ENCODE assay signal across 8 mouse cellular contexts in genomic region chr8:81768313-81768675, GRCm38 (mm10).
DNase-seq lines count a peak whose midpoint lies in the region; ATAC-seq and TF ChIP-seq lines count a peak whose summit lies in the region.

No protein-coding gene starts in this region.

- TF ChIP-seq POLR2A in MEL (IDR thresholded peaks at IDR 0.05; ENCODE audit: control insufficient read depth in 1 of 2, insufficient read depth in 1 of 2, low read depth in 1 of 2, low read length in 2 of 2, poor library complexity in 1 of 2), result no peak

- TF ChIP-seq RAD21 in MEL (IDR thresholded peaks at IDR 0.05; ENCODE audit: low read depth, low read length), result no peak

- no peaks in the 10 kb centered on the region for H3K27me3 ChIP-seq in MEL (ENCODE audit: control insufficient read depth in 1 of 2, insufficient read depth in 2 of 2, low read length in 2 of 2)
- H3K27me3 ChIP-seq in intestine, embryonic 14.5 days (replicated peaks; ENCODE audit: control insufficient read depth, insufficient read depth, low read length), result no peaks in the 10 kb centered on the region

- peak overlapping the region; percentile 97 for H3K27ac ChIP-seq in MEL (ENCODE audit: control insufficient read depth, low read depth, low read length)
- 0 out of 2 replicates have a peak overlapping the region, but pooled peaks have one; percentile 38 for H3K27ac ChIP-seq in intestine, embryonic 14.5 days (ENCODE audit: low read depth)

- H3K4me3 ChIP-seq in MEL (ENCODE audit: control insufficient read depth in 1 of 2, insufficient read depth in 1 of 2, low read depth in 2 of 2, low read length in 2 of 2), result peak overlapping the region; percentile 62 to 97
- peak overlapping the region; percentile 6; the same call in 1 of the 2 replicates for H3K4me3 ChIP-seq in intestine, embryonic 14.5 days (ENCODE audit: low read depth, low read length)

- TF ChIP-seq EP300 in MEL (IDR thresholded peaks at IDR 0.05; ENCODE audit: low read depth in 1 of 2, low read length in 2 of 2), result peak in 1 of 2 experiments; percentile 49; a peak in 1 of 4 replicates

- H3K4me2 ChIP-seq in intestine, embryonic 14.5 days (ENCODE audit: low read length), result peak overlapping the region; percentile 38

- no peaks in the 10 kb centered on the region for H3K9me3 ChIP-seq in MEL (replicated peaks; ENCODE audit: insufficient read depth, low read length)
- no peaks in the 10 kb centered on the region for H3K9me3 ChIP-seq in intestine, embryonic 14.5 days (ENCODE audit: control insufficient read depth, low read length)

- H3K36me3 ChIP-seq in MEL (ENCODE audit: control insufficient read depth in 1 of 2, insufficient read depth in 2 of 2, low read length in 2 of 2), result peaks cover 0 to 52% of the 10 kb centered on the region in 2 experiments; a peak in 2 of 4 replicates
- no peaks in the 10 kb centered on the region for H3K36me3 ChIP-seq in intestine, embryonic 14.5 days (ENCODE audit: control insufficient read depth, insufficient read depth, low read length)

- TF ChIP-seq CTCF in MEL (IDR thresholded peaks at IDR 0.05 in 2 of 3, conservative IDR thresholded peaks at IDR 0.05 in 1 of 3; ENCODE audit: control insufficient read depth in 1 of 3, insufficient read depth in 1 of 3, low read depth in 2 of 3, low read length in 3 of 3, poor library complexity in 1 of 3, severe bottlenecking in 1 of 3), result no peak

- no peak for ATAC-seq in intestine, embryonic 14.5 days (replicated peaks; ENCODE audit: low FRiP score, low TSS enrichment, low read depth)

- peaks cover 26 to 32% of the 10 kb centered on the region in 2 experiments for H3K4me1 ChIP-seq in MEL (ENCODE audit: control insufficient read depth in 1 of 2, insufficient read depth in 2 of 2, low read length in 2 of 2)
- H3K4me1 ChIP-seq in intestine, embryonic 14.5 days (replicated peaks; ENCODE audit: control insufficient read depth, insufficient read depth, low read length), result peaks cover 8% of the 10 kb centered on the region

- H3K9ac ChIP-seq in MEL (ENCODE audit: control insufficient read depth, low read depth, low read length, poor library complexity, severe bottlenecking), result peak overlapping the region; percentile 73
- H3K9ac ChIP-seq in intestine, embryonic 14.5 days (ENCODE audit: low read length), result no peak overlapping the region

- 50% methylated on average over 2 of the region's 2 CpGs for WGBS in intestine, embryonic 14.5 days

- peaks cover 19% of the 10 kb centered on the region for H3K79me2 ChIP-seq in MEL (ENCODE audit: control insufficient read depth, insufficient read depth, low read length, poor library complexity)

- DNase-seq in CD4-positive helper T cell, adult 2 months (ENCODE audit: low read depth, low spot score), result peak; percentile 81
- DNase-seq in MEL (ENCODE audit: low read depth, low spot score), result peak; percentile 85
- DNase-seq in intestine, embryonic 14.5 days (ENCODE audit: low spot score), result no peak
- DNase-seq in lung, postnatal 36 days, result peak; percentile 40
- no peak for DNase-seq in cerebellum, adult 9-10 months
- DNase-seq in right cerebral cortex, adult 2 months (ENCODE audit: low spot score in 2 of 2), result no peak
- DNase-seq in cerebellum, postnatal 25 days, result no peak
- DNase-seq in testis, postnatal 14 days (ENCODE audit: low spot score), result no peak

TF ChIP-seq in MEL, 35 proteins besides CTCF, POLR2A, EP300 and RAD21:
- TF ChIP-seq NELFE (IDR thresholded peaks at IDR 0.05; ENCODE audit: low read depth, low read length), result no peak
- TF ChIP-seq TCF12 (IDR thresholded peaks at IDR 0.05; ENCODE audit: low read depth, low read length), result peak; percentile 60
- TF ChIP-seq USF1 (IDR thresholded peaks at IDR 0.05; ENCODE audit: low read depth, low read length), result peak; percentile 51; the same call in 1 of the 2 replicates
- peak; percentile 87 for TF ChIP-seq MXI1 (IDR thresholded peaks at IDR 0.05; ENCODE audit: low read depth, low read length)
- no peak for TF ChIP-seq GABPA (IDR thresholded peaks at IDR 0.05; ENCODE audit: low read depth, low read length)
- TF ChIP-seq NRF1 (IDR thresholded peaks at IDR 0.05; ENCODE audit: insufficient read depth, low read depth, low read length, poor library complexity, severe bottlenecking), result no peak
- TF ChIP-seq UBTF (IDR thresholded peaks at IDR 0.05; ENCODE audit: borderline replicate concordance, insufficient read depth, low read depth, low read length), result no peak
- peak; percentile 32; the same call in 1 of the 2 replicates for TF ChIP-seq ZMIZ1 (IDR thresholded peaks at IDR 0.05; ENCODE audit: low read depth, low read length)
- peak; percentile 74; the same call in 1 of the 2 replicates for TF ChIP-seq CHD1 (IDR thresholded peaks at IDR 0.05; ENCODE audit: low read depth, low read length)
- peak; percentile 41; the same call in 1 of the 2 replicates for TF ChIP-seq MYC (IDR thresholded peaks at IDR 0.05; ENCODE audit: low read depth, low read length)
- TF ChIP-seq MEF2A (IDR thresholded peaks at IDR 0.05; ENCODE audit: extremely low read depth, insufficient replicate concordance, low read depth, low read length, poor library complexity, severe bottlenecking), result no peak
- TF ChIP-seq USF2 (IDR thresholded peaks at IDR 0.05; ENCODE audit: borderline replicate concordance in 1 of 2, insufficient read depth in 1 of 2, low read depth in 1 of 2, low read length in 2 of 2), result no peak
- peak; percentile 22; the same call in 1 of the 2 replicates for TF ChIP-seq ZKSCAN1 (IDR thresholded peaks at IDR 0.05; ENCODE audit: low read depth, low read length)
- peak; percentile 21; the same call in 1 of the 2 replicates for TF ChIP-seq POLR2AphosphoS2 (IDR thresholded peaks at IDR 0.05; ENCODE audit: low read length)
- no peak; the same call in 1 of the 2 replicates for TF ChIP-seq ZNF384 (IDR thresholded peaks at IDR 0.05; ENCODE audit: low read depth, low read length)
- no peak for TF ChIP-seq RCOR1 (IDR thresholded peaks at IDR 0.05; ENCODE audit: low read depth, low read length)
- TF ChIP-seq MAZ (IDR thresholded peaks at IDR 0.05; ENCODE audit: low read depth, low read length), result peak; percentile 98
- TF ChIP-seq KAT2A (conservative IDR thresholded peaks at IDR 0.05; ENCODE audit: low read depth, low read length), result no peak
- 0 out of 2 replicates have a peak, but pooled peaks have one; percentile 9 for TF ChIP-seq JUND (IDR thresholded peaks at IDR 0.05; ENCODE audit: low read depth, low read length)
- TF ChIP-seq ZC3H11A (IDR thresholded peaks at IDR 0.05; ENCODE audit: low read depth, low read length), result no peak
- TF ChIP-seq TBP (IDR thresholded peaks at IDR 0.05; ENCODE audit: low read depth, low read length), result 0 out of 2 replicates have a peak, but pooled peaks have one; percentile 11
- peak; percentile 81 for TF ChIP-seq SIN3A (IDR thresholded peaks at IDR 0.05; ENCODE audit: low read length)
- no peak for TF ChIP-seq TAL1 (IDR thresholded peaks at IDR 0.05; ENCODE audit: low read length)
- peak; percentile 59; the same call in 1 of the 2 replicates for TF ChIP-seq MAX (IDR thresholded peaks at IDR 0.05; ENCODE audit: low read length)
- TF ChIP-seq ETS1 (IDR thresholded peaks at IDR 0.05; ENCODE audit: low read depth, low read length), result peak; percentile 98
- TF ChIP-seq MYB (IDR thresholded peaks at IDR 0.05; ENCODE audit: low read depth, low read length), result no peak
- peak; percentile 62; the same call in 1 of the 2 replicates for TF ChIP-seq BHLHE40 (IDR thresholded peaks at IDR 0.05; ENCODE audit: borderline replicate concordance, low read depth, low read length)
- TF ChIP-seq GATA1 (IDR thresholded peaks at IDR 0.05; ENCODE audit: low read depth, low read length), result no peak
- TF ChIP-seq CHD2 (IDR thresholded peaks at IDR 0.05; ENCODE audit: low read length), result peak; percentile 46; the same call in 1 of the 2 replicates
TF ChIP-seq in MEL: peak in this region for 16.

Comparison
In these comparisons a context has a peak if more than half of its experiments do, and no peak if none do; other contexts are left out.
1. DNase-seq: peak in CD4-positive helper T cell, adult 2 months (single experiment), MEL (single experiment) and lung, postnatal 36 days (single experiment); none in intestine, embryonic 14.5 days (single experiment), cerebellum, adult 9-10 months (single experiment), right cerebral cortex, adult 2 months (0 of 2), cerebellum, postnatal 25 days (0 of 2) and testis, postnatal 14 days (single experiment).